Mouse (Mus musculus): Measurements from ENCODE around the gene Slc7a5.

The Slc7a5 gene

DNA sequence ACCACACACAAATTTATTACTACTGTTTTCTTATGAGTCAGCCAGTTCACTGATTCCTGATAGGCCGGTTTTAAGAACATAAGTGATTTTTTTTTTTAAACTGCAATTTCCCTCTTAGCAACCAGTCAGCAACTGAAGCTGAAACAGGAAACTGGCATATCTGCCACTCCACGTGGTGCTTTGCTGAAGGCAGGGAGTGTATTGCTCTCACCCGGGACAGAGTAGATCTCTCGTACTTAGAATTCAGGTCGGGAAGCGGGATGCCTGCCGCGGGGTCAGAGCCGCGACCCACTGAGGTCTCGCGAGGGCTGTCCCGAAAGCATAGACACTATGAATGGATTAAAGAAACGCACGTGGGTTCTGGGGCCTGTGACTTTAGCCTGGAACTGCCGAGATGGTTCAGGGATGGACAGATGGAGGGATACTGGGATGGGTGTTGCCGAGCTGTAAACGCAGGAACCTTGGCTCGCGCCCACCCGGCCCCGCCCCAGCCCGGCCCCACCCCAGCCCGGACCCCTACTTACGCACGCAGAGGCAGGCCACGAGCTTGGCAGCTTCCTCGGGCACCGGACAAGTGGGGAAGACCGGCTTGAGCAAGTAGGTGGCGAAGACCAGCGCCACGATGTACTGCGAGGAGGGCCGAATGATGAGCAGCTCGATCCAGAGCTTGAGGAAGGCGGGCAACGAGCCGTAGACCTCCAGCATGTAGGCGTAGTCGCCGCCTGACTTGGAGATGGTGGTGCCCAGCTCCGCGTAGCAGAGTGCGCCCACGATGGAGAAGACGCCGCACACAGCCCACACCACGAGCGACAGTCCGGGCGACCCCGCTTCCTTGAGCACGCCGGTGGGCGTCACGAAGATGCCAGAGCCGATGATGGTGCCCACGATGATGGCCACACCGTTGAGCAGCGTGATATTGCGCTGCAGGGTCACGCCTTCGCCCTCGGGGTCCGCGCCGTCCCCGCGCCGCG lies 667 bp downstream of the Slc7a5 start:
- DNase-seq, result peak; percentile 58

DNA sequence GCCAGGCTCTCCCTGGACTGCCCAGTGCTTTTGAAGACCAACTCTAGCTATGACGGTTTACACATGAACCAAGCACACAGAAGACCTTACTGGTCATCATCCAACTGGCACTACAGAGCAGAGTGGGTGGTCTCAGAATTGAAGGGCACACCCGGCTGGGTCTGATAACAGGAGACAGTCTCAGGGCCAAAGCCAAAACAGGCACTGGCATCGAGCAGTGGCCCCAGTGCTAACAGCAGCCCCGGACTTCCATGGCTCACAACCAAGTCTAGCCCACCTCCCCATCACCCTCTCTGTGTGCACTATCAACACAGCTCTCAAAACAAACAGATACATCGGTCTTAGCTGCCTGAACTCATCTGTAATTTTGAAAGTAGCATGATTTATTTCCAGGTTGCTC lies 1.6 kb downstream of the Slc7a5 start:
- peak; percentile 55 for DNase-seq

DNA sequence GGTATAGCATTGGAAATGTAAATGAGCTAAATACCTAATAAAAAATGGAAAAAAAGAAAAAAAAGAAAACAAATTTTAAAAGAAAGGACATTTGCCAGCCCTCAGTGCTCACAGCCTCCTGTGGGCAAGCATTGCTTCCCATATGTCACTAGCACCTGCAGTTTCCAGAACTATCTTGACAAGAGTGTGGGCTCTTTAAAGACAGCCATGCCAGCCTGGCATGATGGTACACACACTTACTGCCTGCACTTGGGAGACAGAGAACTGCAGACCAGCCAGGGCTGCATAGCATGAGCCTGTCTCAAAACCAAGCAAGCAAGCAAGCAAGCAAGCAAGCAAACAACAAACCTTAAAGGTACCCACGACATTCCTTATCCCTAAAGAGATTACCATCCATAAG lies 2.1 kb downstream of the Slc7a5 start:
- DNase-seq, result no peak

DNA sequence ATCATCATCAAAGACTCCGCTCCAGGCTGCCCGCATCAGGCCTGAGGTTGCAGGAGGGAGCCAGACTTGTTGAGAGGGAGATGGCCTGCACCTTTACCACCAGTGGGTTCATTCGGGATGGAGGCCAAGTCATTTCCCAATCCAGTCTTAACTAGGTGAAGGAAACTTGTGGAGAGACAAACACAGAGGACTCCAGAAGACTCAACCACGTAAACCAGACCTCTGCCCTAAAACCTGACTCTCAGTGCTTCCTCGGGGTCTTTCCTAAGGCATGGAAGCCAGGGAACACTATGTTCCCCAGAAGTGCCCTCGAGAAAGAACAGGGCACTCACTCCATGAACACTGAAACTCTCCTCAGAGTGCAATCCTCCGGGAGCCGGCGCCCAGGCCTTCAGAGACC lies 2.5 kb downstream of the Slc7a5 start:
- no peak for DNase-seq

DNA sequence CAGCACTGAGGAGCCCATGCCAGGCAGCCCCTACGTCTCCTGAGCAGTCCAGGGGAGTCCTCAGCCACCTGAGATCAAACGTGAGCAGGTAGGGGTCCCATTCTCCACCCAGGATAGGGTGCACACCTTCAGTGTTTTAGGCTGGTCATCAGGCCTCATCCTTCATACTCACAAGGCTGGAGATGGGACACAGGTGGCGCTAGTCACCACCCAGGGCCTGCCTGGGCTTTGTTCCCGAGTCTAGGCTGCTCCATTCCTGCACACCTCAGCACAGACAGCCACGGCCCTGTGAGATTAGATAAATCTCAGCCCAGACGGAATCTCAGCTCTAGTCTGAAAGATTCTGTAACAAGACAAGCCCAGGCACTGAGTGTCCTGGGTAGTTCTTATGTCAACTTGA lies 3.5 kb downstream of the Slc7a5 start:
- DNase-seq, result peak; percentile 38

DNA sequence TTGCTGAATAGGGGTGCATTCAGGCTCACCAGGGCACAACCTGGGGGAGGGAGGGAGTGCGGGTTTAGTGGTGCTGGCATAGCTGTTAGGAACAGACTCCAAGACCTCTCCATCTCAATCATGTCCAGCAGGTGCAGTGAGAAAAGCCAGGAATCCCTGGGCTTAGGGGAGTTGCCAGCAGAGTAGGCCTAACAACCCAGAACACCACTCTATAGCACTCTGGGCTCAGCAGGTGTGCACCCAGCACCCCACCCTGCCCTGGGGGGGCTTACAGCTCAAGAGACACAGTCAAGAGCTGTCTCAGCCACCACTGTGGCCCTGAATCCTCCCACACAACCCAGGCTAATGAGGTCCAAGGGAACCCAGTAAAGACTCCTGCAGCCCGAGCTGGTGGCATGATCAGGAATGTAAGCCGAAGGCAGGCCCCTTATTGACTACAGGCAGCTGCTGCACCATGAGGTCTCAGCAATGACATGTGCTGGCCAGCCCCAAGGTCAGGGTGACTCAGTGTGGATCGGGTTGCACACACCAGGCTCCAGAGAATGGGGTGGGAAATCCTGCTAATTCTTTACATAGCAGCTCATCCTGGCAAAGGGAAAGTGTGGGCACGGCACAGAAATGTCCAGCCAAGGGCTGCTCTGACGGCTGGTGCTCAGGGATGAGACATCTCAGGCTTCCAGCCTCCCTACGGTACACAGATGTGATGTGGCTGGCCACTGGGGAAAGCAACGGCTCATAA lies 5.8 kb downstream of the Slc7a5 start:
- no peak for DNase-seq

DNA sequence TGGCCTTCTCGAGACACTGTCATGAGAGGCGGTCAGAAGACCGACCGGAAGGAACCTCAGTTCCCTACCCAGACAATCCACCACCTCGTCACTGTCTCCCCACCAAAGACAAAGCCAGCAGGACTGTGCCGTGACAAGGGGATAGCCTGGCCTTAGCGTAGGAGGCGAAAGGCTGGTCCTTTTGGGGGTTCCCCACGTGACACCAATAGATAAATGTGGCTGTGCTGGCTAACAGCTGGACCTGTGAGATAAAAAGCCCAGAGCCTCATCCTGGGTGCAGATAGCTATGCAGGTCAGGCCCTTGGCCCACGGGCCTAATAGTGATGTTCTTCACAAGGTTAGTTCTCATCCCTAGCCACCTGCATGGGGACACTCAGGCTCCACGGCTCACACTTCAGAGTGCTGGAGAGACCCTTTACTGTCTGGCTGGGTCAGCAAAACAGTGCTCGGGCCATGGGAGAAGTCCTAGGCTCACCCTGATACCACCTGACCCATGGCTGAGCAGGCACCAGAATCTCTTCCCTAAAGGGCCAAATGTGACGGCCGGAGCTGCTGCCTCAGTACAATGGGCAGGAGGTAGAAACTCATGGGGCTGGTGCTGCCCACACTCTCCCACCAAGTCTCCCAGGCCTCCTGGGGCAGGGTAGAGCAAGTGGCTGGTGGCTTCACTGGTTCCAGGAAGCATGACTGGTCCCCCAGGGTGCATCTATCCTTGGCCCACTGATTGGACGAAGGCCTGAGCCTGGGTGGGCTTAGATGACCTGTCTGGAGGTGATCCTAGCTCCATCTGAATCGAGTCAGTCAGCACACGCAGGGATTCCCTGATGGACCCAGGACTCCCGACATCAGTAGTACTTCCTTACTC lies 8.1 kb downstream of the Slc7a5 start:
- DNase-seq, result peak; percentile 91

DNA sequence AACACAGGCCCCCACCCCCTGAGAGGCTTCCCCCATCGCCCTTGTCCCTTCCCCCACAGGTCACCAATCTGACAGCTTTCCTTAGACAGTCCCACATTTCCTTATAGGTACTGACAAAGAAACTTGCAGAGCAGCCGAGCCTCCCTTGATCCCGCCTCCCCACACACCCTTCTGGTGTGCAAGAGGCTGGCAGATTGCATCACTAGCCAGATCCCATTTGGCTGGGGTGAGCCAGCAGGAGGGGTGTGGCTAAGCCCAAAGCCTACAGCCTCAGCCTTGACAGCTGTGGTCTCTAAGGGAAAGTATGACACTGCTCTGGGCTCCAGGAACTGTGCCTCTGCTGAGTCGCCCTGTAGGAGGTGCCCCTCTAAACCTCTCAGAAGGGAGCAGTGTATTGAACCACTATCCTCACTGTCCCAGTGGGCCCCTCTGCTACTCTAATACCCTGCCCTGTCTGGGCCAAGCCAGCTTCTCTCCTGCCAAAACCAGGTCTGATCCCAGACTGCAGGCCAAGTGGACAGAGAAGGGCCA lies 9.0 kb downstream of the Slc7a5 start:
- DNase-seq, result peak; percentile 96

DNA sequence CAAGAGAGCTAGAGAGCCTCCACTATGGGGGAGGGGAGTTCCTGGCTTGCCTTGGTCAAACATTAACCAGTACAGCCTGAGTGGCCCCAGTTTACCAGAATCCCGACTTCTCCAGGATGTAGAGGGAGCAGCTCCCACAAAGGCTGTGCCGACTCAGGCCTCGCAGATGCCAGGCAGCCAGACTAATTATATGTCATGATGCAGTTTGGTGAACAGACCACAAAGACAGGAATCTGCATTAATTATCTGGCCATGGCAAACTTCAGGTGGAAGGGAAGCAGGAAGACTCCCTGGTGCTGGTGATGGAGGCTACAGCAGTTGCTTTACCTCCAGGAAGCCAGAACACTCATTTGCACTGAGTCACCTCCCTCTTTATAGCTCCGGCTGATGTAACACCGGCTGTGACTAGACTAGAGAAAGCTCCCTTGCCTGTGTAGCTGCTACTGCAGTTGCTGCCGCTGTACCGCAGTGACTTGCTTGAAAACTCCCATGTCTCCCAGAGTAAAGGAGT lies 9.6 kb downstream of the Slc7a5 start:
- DNase-seq, result peak; percentile 48

DNA sequence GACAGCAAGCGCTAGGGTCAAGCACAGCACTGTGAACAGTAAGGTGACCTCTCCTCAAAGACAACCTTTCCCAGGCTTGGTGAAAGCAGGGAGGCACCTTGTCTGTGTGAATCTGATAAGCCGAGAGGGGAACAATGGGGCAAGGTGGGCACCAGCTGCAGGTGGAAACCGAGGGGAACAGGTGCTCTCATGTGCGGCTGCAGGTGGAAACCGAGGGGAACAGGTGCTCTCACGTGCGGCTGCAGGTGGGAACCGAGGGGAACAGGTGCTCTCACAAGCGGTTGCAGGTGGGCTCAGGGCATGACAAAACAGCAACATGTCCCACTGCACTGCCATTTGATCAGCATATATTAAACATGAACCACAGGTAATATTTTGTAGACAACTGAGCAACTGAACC lies 10.3 kb downstream of the Slc7a5 start:
- DNase-seq, result no peak

DNA sequence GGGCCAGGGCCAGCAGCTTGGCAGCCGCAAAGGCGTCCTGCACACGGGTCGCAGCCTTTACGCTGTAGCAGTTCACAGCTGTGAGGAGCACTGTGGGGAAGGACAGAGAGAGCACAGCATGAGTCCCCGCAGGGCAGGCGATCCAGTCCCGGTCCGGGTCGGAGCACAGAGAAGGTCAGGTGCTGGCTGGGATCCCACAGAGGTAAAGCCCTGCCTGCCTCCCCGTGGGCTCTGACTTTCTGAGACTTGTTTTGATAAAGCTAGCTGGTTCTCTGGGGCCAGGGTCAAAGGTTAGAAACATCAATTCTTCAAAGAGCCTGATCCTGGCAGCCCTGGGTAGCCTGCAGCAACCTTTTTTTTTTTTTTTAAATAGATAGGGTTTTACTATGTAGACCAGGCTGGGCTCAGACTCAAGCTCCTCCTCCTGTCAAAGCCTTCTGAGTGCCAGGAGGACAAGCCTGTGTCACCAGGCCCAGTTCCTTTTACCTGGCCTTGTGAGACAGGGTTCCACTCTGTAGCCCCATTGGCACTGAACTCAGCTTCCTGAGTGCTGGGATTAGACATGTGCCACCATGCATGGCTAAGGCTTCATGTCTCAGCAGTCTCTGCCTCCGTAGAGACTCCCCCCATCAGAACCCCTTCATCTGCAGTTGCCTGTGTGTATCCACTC lies 10.9 kb downstream of the Slc7a5 start:
- DNase-seq, result no peak

DNA sequence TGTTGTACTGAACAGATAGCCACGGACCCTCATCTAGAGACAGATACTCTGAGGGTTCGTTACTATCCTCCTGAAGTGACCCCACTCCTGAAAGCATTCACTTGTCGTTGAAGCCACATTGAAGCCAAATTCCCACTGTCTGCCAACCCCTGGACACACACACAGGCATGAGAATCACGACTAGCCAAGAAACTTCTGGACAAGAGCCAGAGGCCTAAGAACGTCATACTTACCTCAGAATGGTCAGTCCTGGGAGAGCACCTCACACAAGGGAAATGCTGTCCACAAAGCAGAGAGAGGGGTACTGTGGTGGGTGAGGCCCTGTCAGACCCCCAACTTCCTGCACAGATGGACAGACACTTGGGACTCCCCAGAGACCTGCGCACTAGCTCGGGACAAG lies 11.6 kb downstream of the Slc7a5 start:
- no peak for DNase-seq

DNA sequence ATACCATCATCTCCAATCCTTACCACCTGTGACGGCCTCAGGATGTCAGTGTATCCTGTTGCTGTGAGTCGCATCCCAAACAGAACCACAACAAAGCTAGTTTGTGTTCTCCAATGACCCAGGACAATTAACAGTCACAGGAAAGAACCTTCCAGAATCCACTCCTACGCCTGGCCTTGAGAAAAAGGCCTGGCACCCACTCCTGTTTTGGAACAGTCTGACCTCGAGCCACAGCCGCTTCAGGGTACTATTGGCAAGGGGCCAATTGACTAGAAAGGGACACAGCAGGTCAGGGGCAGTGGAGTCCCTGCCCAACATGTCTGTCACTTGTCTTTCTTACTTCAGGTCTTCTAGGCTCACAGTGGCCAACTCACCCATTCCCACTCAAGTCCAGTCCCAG lies 14.6 kb downstream of the Slc7a5 start:
- DNase-seq, result no peak

DNA sequence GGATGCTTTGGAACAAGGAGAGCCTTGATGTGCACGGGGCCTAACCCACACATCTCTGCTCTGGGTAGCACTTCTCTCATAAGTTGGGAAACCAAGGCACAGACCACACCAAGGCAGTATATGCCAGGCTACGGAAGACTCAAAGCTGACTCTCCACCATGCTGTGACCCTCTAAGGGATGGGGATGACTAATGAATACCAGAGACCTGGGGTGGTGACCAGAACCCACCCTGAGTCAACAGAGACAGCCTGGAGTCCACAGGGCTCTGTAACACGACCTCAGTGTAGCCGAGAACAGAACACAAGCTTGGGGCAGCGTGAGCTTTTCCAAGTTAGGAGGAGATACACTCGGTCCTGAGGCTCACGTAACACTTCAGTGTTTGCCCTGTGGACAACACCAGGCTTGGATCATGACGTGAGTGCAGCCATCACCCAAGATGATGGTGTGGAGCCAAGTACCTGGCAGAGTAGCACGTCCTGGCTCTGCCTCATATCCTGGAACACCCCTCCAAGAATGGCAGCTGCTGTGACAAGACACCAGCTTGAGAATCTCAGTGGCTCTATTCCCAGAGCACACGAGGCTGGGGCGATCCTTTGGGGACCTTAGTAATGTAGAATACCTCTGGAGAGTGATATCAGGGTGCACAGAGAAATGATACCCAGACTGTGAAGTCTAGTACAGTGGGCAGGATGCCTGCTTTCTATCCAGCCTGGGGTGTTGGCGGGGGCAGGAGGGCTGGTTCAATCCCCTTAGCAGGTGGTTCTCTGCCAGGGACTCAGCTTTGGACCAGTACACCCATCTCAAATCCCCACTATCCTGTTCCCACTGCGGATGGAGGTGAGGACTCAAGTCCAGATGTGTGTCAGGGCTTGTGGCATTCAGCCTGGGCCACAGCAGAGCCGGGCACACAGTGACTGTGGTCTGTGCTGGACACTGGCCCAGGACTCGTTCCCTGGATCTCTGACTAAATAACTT lies 17.4 kb downstream of the Slc7a5 start:
- no peak for DNase-seq

DNA sequence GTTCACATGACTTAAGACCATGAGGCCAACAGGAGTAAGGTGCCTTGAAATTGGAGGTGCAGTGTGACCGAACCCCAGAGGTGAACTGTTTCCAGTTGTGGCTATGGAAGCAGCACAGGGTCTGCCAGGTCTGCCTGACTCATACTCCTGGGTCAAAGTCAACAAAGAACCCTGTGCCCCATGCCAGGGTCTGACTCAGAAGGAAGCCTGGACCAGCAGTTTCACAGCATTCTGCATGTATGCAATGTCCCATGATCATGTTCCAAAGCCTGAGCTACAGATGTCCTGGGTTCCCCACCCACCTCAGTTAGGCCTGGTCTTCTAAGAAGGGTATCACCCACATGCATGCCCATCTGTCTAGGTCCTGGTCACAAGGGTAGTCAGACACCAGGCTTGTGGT lies 18.2 kb downstream of the Slc7a5 start:
- no peak for DNase-seq

DNA sequence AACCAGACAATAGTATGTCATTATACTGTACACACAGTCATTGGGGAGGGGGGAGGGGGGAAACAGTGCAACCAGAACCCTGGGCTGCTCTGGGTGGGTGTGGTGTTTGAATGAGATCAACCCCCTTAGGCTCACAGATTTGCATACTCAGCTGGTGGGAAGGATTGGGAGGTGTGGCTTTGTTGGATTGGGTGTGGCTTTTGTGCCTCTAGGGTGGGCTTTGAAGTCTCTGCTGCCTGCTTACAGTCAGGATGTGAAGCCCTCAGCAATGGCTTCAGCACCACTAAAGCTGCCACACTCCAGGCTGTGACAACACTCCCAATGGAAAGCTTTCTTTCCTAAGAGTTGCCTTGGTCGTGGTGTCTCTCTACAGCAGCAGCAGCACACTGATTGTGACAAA lies 19.9 kb downstream of the Slc7a5 start:
- DNase-seq, result no peak

DNA sequence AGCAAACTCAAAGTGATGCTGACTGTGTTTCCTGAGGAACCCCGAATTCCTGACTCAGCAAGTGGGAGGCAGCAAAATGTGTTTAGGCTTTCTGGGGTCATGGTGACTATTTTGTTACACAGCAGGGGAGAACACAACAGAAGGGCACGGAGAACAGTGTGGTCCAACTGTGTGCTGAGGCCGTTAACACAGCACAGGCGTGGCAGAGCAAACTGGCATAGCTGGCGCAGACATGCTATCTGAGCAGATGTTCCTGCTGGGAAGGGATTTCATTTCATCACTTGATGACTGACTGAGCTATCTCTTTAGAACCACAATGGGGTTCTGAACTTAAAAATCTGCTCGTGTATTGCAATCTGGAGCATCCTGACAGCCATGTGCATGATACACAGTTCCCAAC lies 22.1 kb downstream of the Slc7a5 start:
- no peak for DNase-seq

DNA sequence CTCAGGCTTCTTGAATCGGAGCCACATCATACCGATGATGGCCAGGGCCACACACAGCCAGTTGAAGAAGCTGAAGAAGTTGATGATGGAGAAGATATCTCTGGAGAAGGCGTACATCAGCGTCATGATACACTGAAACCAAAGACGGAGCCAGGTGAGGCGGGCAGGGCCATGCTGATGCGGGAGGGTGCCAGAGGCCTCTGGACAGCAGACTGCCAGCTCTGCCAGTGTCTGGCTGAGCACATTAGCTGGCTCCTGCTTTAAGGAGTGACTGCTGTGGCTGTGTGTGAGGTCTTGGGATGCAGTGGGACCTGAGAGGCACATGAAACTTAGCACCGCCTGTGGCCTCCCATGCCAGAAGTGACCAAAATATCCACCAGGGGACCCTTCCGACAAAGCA lies 22.5 kb downstream of the Slc7a5 start:
- no peak for DNase-seq

DNA sequence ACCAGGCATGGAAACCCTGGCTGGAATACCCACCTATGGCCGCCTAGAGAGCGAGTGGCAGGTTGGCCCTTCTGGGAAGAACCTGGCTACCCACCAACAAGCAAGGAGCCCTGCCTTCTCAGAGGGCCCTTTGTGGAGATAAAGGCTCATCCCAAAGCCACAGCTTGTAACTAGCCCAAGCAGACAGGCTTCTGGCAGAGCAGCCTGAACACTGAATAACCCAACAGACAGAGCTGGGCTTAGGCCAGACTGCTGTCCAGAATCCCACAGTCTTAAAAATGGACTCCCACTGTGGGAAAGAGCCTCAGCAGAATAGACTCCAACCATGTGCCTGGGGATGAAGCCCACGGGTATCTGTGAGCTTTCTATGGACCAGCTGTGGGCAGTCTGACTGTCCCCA lies 23.3 kb downstream of the Slc7a5 start:
- DNase-seq, result no peak

DNA sequence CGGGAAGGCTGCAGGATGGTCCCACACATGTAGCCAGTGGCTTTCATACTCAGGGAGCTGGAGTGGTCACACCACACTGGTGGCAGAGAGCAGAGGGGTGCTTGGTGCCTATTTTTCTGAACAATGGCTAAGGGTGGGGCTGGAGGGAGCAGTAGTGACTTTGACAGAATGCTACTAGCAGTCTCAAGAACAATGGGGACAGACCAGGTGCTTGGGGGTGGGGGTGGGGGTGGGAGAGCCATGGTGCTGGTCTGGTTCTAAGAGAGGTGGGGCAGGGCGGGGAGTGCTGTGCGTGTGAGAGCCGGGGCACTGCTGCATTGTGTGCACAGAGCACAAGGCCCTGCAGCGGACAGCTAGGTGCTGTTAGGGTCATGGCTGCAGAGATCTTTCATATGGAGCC lies 25.6 kb downstream of the Slc7a5 start:
- no peak for DNase-seq

DNA sequence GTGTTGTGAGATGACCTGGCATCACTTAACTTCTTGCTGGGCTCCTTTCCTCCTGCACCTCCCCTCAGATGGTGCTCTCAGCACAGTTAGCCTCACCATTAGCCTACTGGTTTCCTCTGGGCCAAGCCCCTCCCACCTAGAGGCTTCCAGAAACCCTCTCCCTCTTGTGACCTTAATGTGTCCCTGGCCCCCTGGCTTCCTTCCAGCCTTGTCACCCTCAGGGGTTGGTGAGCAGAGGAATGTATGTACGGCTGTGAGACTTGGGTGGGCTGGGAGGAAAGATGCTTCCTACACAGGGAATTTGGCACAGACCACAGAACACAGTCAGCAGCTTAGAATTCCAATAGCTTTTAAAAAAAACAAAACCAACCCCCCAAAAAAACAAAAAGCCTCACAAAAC lies 26.7 kb downstream of the Slc7a5 start:
- DNase-seq, result no peak
